Mouse (Mus musculus): ENCODE results near the gene Foxd3.

Foxd3 gene

GRCm38 (mm10) chr4:99657430-99657820 is 1.3 kb downstream of the Foxd3 start:
- no peak for DNase-seq (ENCODE audit: low spot score)

- no peak for DNase-seq (ENCODE audit: low spot score)
Measured at GRCm38 (mm10) chr4:99657831-99658470, 1.9 kb downstream of the Foxd3 start.

GRCm38 (mm10) chr4:99658881-99659280 is 2.8 kb downstream of the Foxd3 start:
- no peak for DNase-seq (ENCODE audit: low spot score)

GRCm38 (mm10) chr4:99659361-99660072 is 3.4 kb downstream of the Foxd3 start:
- peak; percentile 6 for DNase-seq (ENCODE audit: low spot score)

DNA sequence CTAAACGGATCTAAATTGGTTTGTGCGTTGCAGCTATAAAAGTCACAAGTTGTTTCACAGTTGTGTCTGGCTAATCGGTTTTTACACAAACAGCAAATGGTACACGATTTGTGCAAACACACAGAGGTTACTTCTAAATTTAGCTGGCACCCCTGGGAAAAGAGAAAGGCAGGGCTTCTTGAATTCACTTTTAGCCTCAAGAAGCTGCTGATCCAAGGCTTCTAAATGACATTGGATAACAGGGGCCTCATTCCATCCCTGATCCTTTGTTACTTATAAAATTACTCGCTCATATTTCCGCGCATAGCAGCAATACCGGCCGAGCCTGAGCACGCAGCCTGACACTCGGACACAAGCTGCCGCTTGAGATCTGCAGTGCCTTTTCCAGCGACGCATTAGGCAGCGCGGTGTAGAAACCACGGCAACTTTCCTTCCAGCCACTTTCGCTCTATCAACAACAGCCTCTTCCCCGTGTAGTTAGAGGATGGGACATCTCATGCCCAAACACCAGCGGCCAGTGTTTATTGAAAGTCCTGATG is 4.0 kb downstream of the Foxd3 start:
- peak; percentile 5 for DNase-seq (ENCODE audit: low spot score)

- DNase-seq (ENCODE audit: low spot score): peak; percentile 61
Measured at GRCm38 (mm10) chr4:99660981-99661380, 4.9 kb downstream of the Foxd3 start.

DNA sequence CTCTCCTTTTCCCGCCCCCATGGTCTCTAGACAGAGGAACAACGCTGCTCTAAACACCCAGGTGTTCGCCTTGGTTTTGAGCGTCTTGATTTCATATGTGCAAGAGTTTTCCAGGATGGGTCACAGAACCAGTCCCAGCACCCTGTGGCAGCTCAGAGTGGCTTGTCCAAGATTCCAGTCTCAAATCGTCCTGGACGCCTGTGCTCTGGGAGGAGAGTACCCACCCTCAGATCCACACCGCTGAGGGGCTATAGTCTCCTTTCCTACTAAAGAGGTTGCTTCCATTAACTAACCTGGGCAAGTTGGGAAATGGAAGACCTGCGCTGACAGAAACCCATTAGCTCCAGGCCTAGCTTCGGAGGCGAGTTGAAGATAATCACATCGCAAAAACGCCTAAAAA is 5.9 kb downstream of the Foxd3 start:
- peak; percentile 16 for DNase-seq (ENCODE audit: low spot score)

GRCm38 (mm10) chr4:99662431-99662830 is 6.3 kb downstream of the Foxd3 start:
- no peak for DNase-seq (ENCODE audit: low spot score)

DNA sequence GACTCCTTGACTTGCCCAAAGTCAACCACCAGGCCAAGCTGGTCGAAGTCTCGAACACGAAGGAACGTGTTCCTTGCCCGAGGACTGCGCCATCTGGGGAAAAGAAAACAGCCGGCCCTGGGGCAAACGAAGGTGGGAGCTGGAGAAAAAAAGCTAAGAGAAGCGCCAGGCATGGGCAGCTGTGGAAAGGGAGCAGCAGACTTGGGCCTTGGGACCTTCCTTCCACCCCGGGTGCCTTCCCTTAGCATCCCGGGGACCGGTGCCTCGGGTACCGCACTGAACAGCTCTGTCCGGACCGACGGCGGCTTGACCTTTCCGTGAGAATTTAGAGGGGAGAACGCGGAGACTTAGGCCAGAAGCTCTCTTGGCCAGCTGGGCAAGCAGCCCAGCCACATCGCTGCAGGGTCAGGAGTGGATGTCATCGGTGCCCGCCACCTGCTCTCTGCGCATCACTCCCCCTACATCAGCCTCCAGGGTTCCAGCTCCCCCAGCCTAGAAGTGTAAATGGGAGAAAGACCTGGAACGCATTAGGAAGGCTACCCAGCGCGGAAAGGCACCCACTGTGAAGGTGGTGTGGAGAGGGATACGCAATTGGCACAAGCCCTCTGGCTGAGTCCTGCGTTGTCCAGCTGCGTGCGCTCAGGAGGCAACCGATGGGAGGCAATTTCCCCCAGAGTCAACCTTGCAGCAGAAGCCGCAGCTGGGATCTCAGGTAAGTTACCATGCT is 6.9 kb downstream of the Foxd3 start:
- DNase-seq (ENCODE audit: low spot score): peak; percentile 5

- peak; percentile 7 for DNase-seq (ENCODE audit: low spot score)
Measured at GRCm38 (mm10) chr4:99663710-99664109, 7.6 kb downstream of the Foxd3 start.

DNA sequence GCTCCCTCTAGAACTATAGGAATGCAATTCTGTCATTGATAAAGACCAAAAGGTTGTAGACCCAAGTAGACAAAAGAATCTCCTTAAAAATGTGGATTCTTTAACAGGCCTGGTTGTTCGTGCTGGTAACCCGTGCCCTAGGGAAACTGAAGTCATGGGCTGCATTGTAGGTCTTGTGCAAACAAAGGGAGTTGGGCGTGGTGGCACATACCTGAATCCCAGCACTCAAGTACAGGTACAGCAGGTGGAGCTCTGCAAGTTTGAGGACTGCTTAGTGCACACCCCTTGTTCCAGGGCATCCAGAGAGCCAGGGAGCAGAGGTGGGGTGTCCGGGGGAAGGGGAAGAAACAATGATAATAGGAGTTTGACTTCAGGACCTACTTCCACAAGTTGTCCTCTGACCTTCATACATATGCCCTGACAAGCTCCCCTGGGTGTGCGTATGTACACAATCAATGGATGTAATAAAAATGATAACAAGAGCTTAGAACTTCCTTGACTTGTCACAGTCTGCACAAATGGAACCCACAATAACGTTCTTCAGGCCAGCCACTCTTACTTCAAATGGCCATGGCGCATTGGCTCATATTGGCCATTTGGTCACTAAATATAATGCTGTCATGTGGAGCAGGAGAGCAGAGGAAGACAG is 14.2 kb downstream of the Foxd3 start:
- no peak for DNase-seq (ENCODE audit: low spot score)

- no peak for DNase-seq (ENCODE audit: low spot score)
Measured at GRCm38 (mm10) chr4:99675191-99675590, 19.1 kb downstream of the Foxd3 start.

- DNase-seq (ENCODE audit: low spot score): no peak
Measured at GRCm38 (mm10) chr4:99683941-99684340, 27.8 kb downstream of the Foxd3 start.

GRCm38 (mm10) chr4:99686308-99686707 is 30.2 kb downstream of the Foxd3 start:
- no peak for DNase-seq (ENCODE audit: low spot score)
